Mouse (Mus musculus) embryonic facial prominence, embryonic 15.5 days (tissue): ENCODE measurements around the gene Mrgbp. TPM values are rescaled to one million over a fixed set of nuclear protein-coding genes. Genes with fewer than 3 reads are reported as not detected.

Source experiments
- ATAC-seq: fragments of 200-750 bp; cut with Nextera tagmentation; 2 replicates; pipeline ENCODE4 v1.8.0; 2017; ENCODE audit warnings: low read depth, moderate TSS enrichment; ENCODE audit not compliant: insufficient number of reproducible peaks, low FRiP score, low TSS enrichment
- H3K27ac ChIP-seq: fragments of 300-500 bp; sonication (generic); replicated peaks from 2 replicates; pipeline ENCODE4 v1.5.1; 2015; ENCODE audit warnings: mild to moderate bottlenecking, inconsistent platforms
- H3K27me3 ChIP-seq: fragments of 300-500 bp; sonication (generic); 2 replicates; pipeline ENCODE4 v1.6.1; 2015; ENCODE audit warnings: inconsistent platforms
- H3K36me3 ChIP-seq: fragments of 300-500 bp; sonication (generic); 2 replicates; pipeline ENCODE4 v1.6.1; 2015; ENCODE audit warnings: mild to moderate bottlenecking, inconsistent platforms
- H3K4me1 ChIP-seq: fragments of 300-500 bp; sonication (generic); 2 replicates; pipeline ENCODE4 v1.6.1; 2015; ENCODE audit warnings: inconsistent platforms
- H3K4me2 ChIP-seq: fragments of 300-500 bp; sonication (generic); replicated peaks from 2 replicates; pipeline ENCODE4 v1.6.1; 2015; ENCODE audit warnings: mild to moderate bottlenecking, inconsistent platforms
- H3K4me3 ChIP-seq: fragments of 300-500 bp; sonication (generic); replicated peaks from 2 replicates; pipeline ENCODE4 v1.5.1; 2015; ENCODE audit warnings: mild to moderate bottlenecking, inconsistent platforms
- H3K9ac ChIP-seq: fragments of 300-500 bp; sonication (generic); 2 replicates; pipeline ENCODE4 v1.6.1; 2015; ENCODE audit warnings: inconsistent platforms
- H3K9me3 ChIP-seq: fragments of 300-500 bp; sonication (generic); replicated peaks from 2 replicates; pipeline ENCODE4 v1.6.1; 2016; ENCODE audit warnings: inconsistent platforms
- WGBS: fragments of 180-500 bp; shearing (Covaris S2); methylation state at CpG from one replicate; pipeline ENCODE4 v1.1.7; 2015; 5-methylcytosine and 5-hydroxymethylcytosine counted together
- polyA plus RNA-seq: library from polyadenylated mRNA; unstranded; fragments of >200 nt; fragmentation: Nextera tagmentation; extraction: Ambion mirVana; gene quantifications from 2 replicates; pipeline ENCODE4 v1.2.1, GENCODE M21; 2015

The Mrgbp gene
- polyA plus RNA-seq, 1 experiment from 2014 or later, result 28.5 TPM

- H3K4me1 ChIP-seq, result peaks cover 12% of the 10 kb centered on the region
- no peak for ATAC-seq
- H3K9me3 ChIP-seq, result no peaks in the 10 kb centered on the region
- peak within 1 kb of the TSS; percentile 39 for H3K27ac ChIP-seq
- peak within 1 kb of the TSS; percentile 40 for H3K4me3 ChIP-seq
- 40% methylated on average over 4 of the region's 4 CpGs for WGBS
- peaks cover 32% of the 10 kb centered on the region for H3K36me3 ChIP-seq
- H3K9ac ChIP-seq, result peak within 1 kb of the TSS; percentile 7; the same call in 1 of the 2 replicates
- H3K27me3 ChIP-seq, result peaks cover 19% of the 10 kb centered on the region
- H3K4me2 ChIP-seq, result peak within 1 kb of the TSS; percentile 54
Measured at GRCm38 (mm10) chr2:180597490-180597889, 16.4 kb downstream of the Mrgbp start, which contains the start of gene Col9a3. TSS of gene Col9a3 (plus strand) at chr2:180597790.

GRCm38 (mm10) chr2:180598157-180598705, 17.1 kb downstream of the Mrgbp start:
- no peaks in the 10 kb centered on the region for H3K9me3 ChIP-seq
- peaks cover 19% of the 10 kb centered on the region for H3K27me3 ChIP-seq
- peak overlapping the region; percentile 54 for H3K4me2 ChIP-seq
- WGBS, result 3% methylated on average over 41 of the region's 41 CpGs
- peak overlapping the region; percentile 40 for H3K4me3 ChIP-seq
- H3K4me1 ChIP-seq, result peaks cover 12% of the 10 kb centered on the region
- H3K27ac ChIP-seq, result no peak overlapping the region; the same call in 1 of the 2 replicates
- H3K9ac ChIP-seq, result peak overlapping the region; percentile 7; the same call in 1 of the 2 replicates
- ATAC-seq, result 0 out of 2 replicates have a peak, but pooled peaks have one; percentile 56
- peaks cover 24% of the 10 kb centered on the region for H3K36me3 ChIP-seq

- H3K4me1 ChIP-seq, result peaks cover 20% of the 10 kb centered on the region
- peak overlapping the region; percentile 53; the same call in 1 of the 2 replicates for H3K27ac ChIP-seq
- no peak overlapping the region for H3K4me3 ChIP-seq
- WGBS, result 10% methylated on average over 9 of the region's 9 CpGs
- peak overlapping the region; percentile 19; the same call in 1 of the 2 replicates for H3K4me2 ChIP-seq
- H3K9ac ChIP-seq, result no peak overlapping the region
- ATAC-seq, result no peak
- H3K36me3 ChIP-seq, result peaks cover under 1% of the 10 kb centered on the region; the same call in 1 of the 2 replicates
- no peaks in the 10 kb centered on the region for H3K9me3 ChIP-seq
- H3K27me3 ChIP-seq, result peaks cover 19% of the 10 kb centered on the region
Measured at GRCm38 (mm10) chr2:180600569-180601021, 19.5 kb downstream of the Mrgbp start.

- WGBS, result 49% methylated on average over 6 of the region's 6 CpGs
- Histone ChIP-seq H3K9me3 (no peaks in the 10 kb centered on the region), H3K4me3 (no peak overlapping the region), H3K4me1 (peaks cover 8% of the 10 kb centered on the region; the same call in 1 of the 2 replicates), H3K27ac (no peak overlapping the region), H3K9ac (no peak overlapping the region), H3K4me2 (no peak overlapping the region), H3K27me3 (no peaks in the 10 kb centered on the region), H3K36me3 (no peaks in the 10 kb centered on the region)
- peak; percentile 21; the same call in 1 of the 2 replicates for ATAC-seq
Measured at GRCm38 (mm10) chr2:180604781-180605180, 23.7 kb downstream of the Mrgbp start.

DNA sequence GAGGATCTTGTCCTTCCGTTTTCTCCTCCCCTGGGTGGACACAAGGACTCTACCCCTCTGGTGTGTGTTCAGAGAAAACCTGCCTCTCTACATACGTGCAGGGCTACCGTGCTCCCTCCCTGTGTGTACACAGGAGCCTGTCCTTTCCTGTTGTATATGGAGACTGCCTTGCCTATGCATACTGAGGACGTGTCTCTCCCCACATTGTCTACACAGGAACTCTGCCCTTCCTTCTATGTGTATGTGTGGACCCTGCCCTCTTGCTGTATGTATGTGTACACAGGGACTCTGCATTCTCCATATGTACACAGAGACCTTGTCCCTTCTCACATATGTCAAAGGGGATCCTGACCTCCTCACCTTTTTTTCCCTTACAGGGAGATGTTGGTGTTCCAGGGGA, 29.2 kb downstream of the Mrgbp start:
- Histone ChIP-seq H3K9me3 (no peaks in the 10 kb centered on the region), H3K27me3 (no peaks in the 10 kb centered on the region), H3K4me3 (no peak overlapping the region), H3K4me2 (no peak overlapping the region), H3K4me1 (no peaks in the 10 kb centered on the region), H3K27ac (no peak overlapping the region), H3K36me3 (no peaks in the 10 kb centered on the region), H3K9ac (no peak overlapping the region)
- ATAC-seq, result no peak
- WGBS, result 79% methylated on average over 4 of the region's 4 CpGs

- Histone ChIP-seq H3K27me3 (no peaks in the 10 kb centered on the region), H3K4me1 (no peaks in the 10 kb centered on the region), H3K9ac (no peak overlapping the region), H3K27ac (no peak overlapping the region), H3K9me3 (no peaks in the 10 kb centered on the region), H3K36me3 (no peaks in the 10 kb centered on the region), H3K4me3 (no peak overlapping the region), H3K4me2 (no peak overlapping the region)
- 57% methylated on average over 2 of the region's 2 CpGs for WGBS
- peak; percentile 59; the same call in 1 of the 2 replicates for ATAC-seq
Measured at GRCm38 (mm10) chr2:180611882-180612281, 30.8 kb downstream of the Mrgbp start.

Other genes with a start within 250 kb of the Mrgbp start
- not detected in 2 replicates for gene Gata5, start 246.6 kb upstream of the Mrgbp start, polyA plus RNA-seq
- gene Slco4a1, start 125.1 kb upstream of the Mrgbp start, polyA plus RNA-seq, result 3.1 and 3.4 TPM in 2 replicates
- 0.32 and 0.45 TPM in 2 replicates for gene Ntsr1, start 81.3 kb upstream of the Mrgbp start, polyA plus RNA-seq
- 62.1 and 62.9 TPM in 2 replicates for gene Ogfr, start 7.9 kb downstream of the Mrgbp start, polyA plus RNA-seq
- gene Col9a3, start 16.5 kb downstream of the Mrgbp start, polyA plus RNA-seq, result 137 and 216 TPM in 2 replicates
- gene Tcfl5, start 61.4 kb downstream of the Mrgbp start, polyA plus RNA-seq, result 0.24 and 0.42 TPM in 2 replicates
- 28.1 and 28.6 TPM in 2 replicates for gene Dido1, start 128.7 kb downstream of the Mrgbp start, polyA plus RNA-seq
- gene Gid8, start 128.8 kb downstream of the Mrgbp start, polyA plus RNA-seq, result 69.1 and 70.4 TPM in 2 replicates
- 3.3 and 3.7 TPM in 2 replicates for gene Slc17a9, start 144.0 kb downstream of the Mrgbp start, polyA plus RNA-seq
- 0.13 TPM in 1 of 2 replicates, not detected in the other for gene Bhlhe23, start 195.6 kb downstream of the Mrgbp start, polyA plus RNA-seq